In genomic region chr10:11309866-11310265, GRCm38 (mm10) we compare ENCODE assay signal across 23 mouse cellular contexts. TPM values are rescaled to one million over a fixed set of nuclear protein-coding genes. Genes with fewer than 3 reads are reported as not detected.
DNase-seq lines count a peak whose midpoint lies in the region; ATAC-seq and TF ChIP-seq lines count a peak whose summit lies in the region.
"Had no signal": no experiment of that assay in that cellular context is flagged by ENCODE, and none has a peak within 500 bp of the region (broad histone marks: within the 10 kb centered on the region; RNA-seq: fewer than 3 reads in every experiment).

No protein-coding gene starts in this region.

- no peaks in the 10 kb centered on the region for H3K27me3 ChIP-seq in MEL (ENCODE audit: control insufficient read depth in 1 of 2, insufficient read depth in 2 of 2, low read length in 2 of 2)
- H3K27me3 ChIP-seq in hindbrain, embryonic 14.5 days (ENCODE audit: control insufficient read depth, insufficient read depth, low read length), result no peaks in the 10 kb centered on the region
- H3K27me3 ChIP-seq: embryonic facial prominence, embryonic 13.5 days; embryonic facial prominence, embryonic 15.5 days; forebrain, embryonic 12.5 days had no signal

- no peak overlapping the region for H3K27ac ChIP-seq in MEL (ENCODE audit: control insufficient read depth, low read depth, low read length)
- no peak overlapping the region for H3K27ac ChIP-seq in hindbrain, embryonic 14.5 days
- H3K27ac ChIP-seq: embryonic facial prominence, embryonic 13.5 days; embryonic facial prominence, embryonic 15.5 days; forebrain, embryonic 10.5 days; forebrain, embryonic 12.5 days had no signal

- no peaks in the 10 kb centered on the region for H3K9me3 ChIP-seq in MEL (replicated peaks; ENCODE audit: insufficient read depth, low read length)
- H3K9me3 ChIP-seq in hindbrain, embryonic 14.5 days (ENCODE audit: control insufficient read depth, low read length), result no peaks in the 10 kb centered on the region
- H3K9me3 ChIP-seq: embryonic facial prominence, embryonic 13.5 days; embryonic facial prominence, embryonic 15.5 days; forebrain, embryonic 10.5 days; forebrain, embryonic 12.5 days; G1E had no signal

- 82% methylated on average over 1 of the region's 1 CpGs for WGBS in hindbrain, embryonic 14.5 days

- intact Hi-C loops in heart, postnatal 36 days (cut with DNase I), result no loop called here

- no peak overlapping the region for H3K9ac ChIP-seq in MEL (ENCODE audit: control insufficient read depth, low read depth, low read length, poor library complexity, severe bottlenecking)
- H3K9ac ChIP-seq in hindbrain, embryonic 14.5 days, result no peak overlapping the region
- H3K9ac ChIP-seq: embryonic facial prominence, embryonic 13.5 days; embryonic facial prominence, embryonic 15.5 days; forebrain, embryonic 12.5 days had no signal

- no peak for TF ChIP-seq EP300 in MEL (IDR thresholded peaks at IDR 0.05; ENCODE audit: low read depth in 1 of 2, low read length in 2 of 2)

- no peak for TF ChIP-seq RAD21 in MEL (IDR thresholded peaks at IDR 0.05; ENCODE audit: low read depth, low read length)

- H3K36me3 ChIP-seq in MEL (ENCODE audit: control insufficient read depth in 1 of 2, insufficient read depth in 2 of 2, low read length in 2 of 2), result peaks cover 0 to 20% of the 10 kb centered on the region in 2 experiments; a peak in 3 of 4 replicates
- H3K36me3 ChIP-seq in hindbrain, embryonic 14.5 days (replicated peaks; ENCODE audit: control insufficient read depth, insufficient read depth), result no peaks in the 10 kb centered on the region
- H3K36me3 ChIP-seq: embryonic facial prominence, embryonic 13.5 days; embryonic facial prominence, embryonic 15.5 days; forebrain, embryonic 12.5 days had no signal

- no peak for TF ChIP-seq POLR2A in MEL (IDR thresholded peaks at IDR 0.05; ENCODE audit: control insufficient read depth in 1 of 2, insufficient read depth in 1 of 2, low read depth in 1 of 2, low read length in 2 of 2, poor library complexity in 1 of 2)

- H3K4me1 ChIP-seq in MEL (ENCODE audit: control insufficient read depth in 1 of 2, insufficient read depth in 2 of 2, low read length in 2 of 2), result peaks cover 10 to 11% of the 10 kb centered on the region in 2 experiments
- H3K4me1 ChIP-seq in hindbrain, embryonic 14.5 days (replicated peaks; ENCODE audit: control insufficient read depth, insufficient read depth, low read length), result no peaks in the 10 kb centered on the region
- H3K4me1 ChIP-seq: embryonic facial prominence, embryonic 13.5 days; embryonic facial prominence, embryonic 15.5 days; forebrain, embryonic 10.5 days; forebrain, embryonic 12.5 days had no signal

- no peak overlapping the region for H3K4me2 ChIP-seq in hindbrain, embryonic 14.5 days (replicated peaks)
- H3K4me2 ChIP-seq: embryonic facial prominence, embryonic 13.5 days; embryonic facial prominence, embryonic 15.5 days; forebrain, embryonic 12.5 days had no signal

- TF ChIP-seq CTCF in MEL (IDR thresholded peaks at IDR 0.05 in 2 of 3, conservative IDR thresholded peaks at IDR 0.05 in 1 of 3; ENCODE audit: control insufficient read depth in 1 of 3, insufficient read depth in 1 of 3, low read depth in 2 of 3, low read length in 3 of 3, poor library complexity in 1 of 3, severe bottlenecking in 1 of 3), result no peak

- ATAC-seq in hindbrain, embryonic 14.5 days (ENCODE audit: low FRiP score), result no peak
- ATAC-seq: forebrain, embryonic 14.5 days; forebrain, embryonic 16.5 days had no signal

- no peak overlapping the region for H3K4me3 ChIP-seq in MEL (ENCODE audit: control insufficient read depth in 1 of 2, insufficient read depth in 1 of 2, low read depth in 2 of 2, low read length in 2 of 2)
- no peak overlapping the region for H3K4me3 ChIP-seq in hindbrain, embryonic 14.5 days (replicated peaks; ENCODE audit: low read length)
- H3K4me3 ChIP-seq: embryonic facial prominence, embryonic 13.5 days; embryonic facial prominence, embryonic 15.5 days; erythroblast, embryonic 14.5 days; forebrain, embryonic 10.5 days; forebrain, embryonic 12.5 days had no signal

- DNase-seq in heart, adult 11 months, result peak; percentile 66
- no peak for DNase-seq in heart, postnatal 36 days
- peak; percentile 28 for DNase-seq in MEL (ENCODE audit: low read depth, low spot score)
- DNase-seq in hindbrain, embryonic 14.5 days (ENCODE audit: low spot score), result no peak
- DNase-seq in lung, postnatal 10 days, result no peak
- DNase-seq: adrenal gland, adult 2 months; adrenal gland, postnatal 10 days; adrenal gland, postnatal 25 days; cerebellum, adult 11 months; cerebellum, adult 18-20 months; cerebellum, adult 8-10 months; cerebellum, adult 9-11 months; cerebellum, postnatal 14 days; cerebellum, postnatal 36 days; embryo, embryonic 11 days had no signal

- H3K79me2 ChIP-seq in MEL (ENCODE audit: control insufficient read depth, insufficient read depth, low read length, poor library complexity), result 0 out of 2 replicates have a peak, but pooled peaks cover 1% of the 10 kb centered on the region

TF ChIP-seq in MEL, 35 proteins besides CTCF, POLR2A, EP300 and RAD21:
- no peak for TF ChIP-seq USF1 (IDR thresholded peaks at IDR 0.05; ENCODE audit: low read depth, low read length)
- no peak for TF ChIP-seq ELF1 (IDR thresholded peaks at IDR 0.05; ENCODE audit: low read depth, low read length)

RNA-seq across cellular contexts. Expression of gene Fbxo30, which starts 28.7 kb away (rescaled TPM):
- 10 to 100 TPM; 26.1 to 33.5 TPM for total RNA-seq in heart, postnatal 36 days (2021)
- total RNA-seq in MEL (2012; rRNA removed), result 10.1 and 12.2 TPM in 2 replicates
- 10 to 100 TPM in 1 of 2 experiments, not detected in 1; 10.8 TPM for polyA plus RNA-seq in MEL (2012; ENCODE audit: insufficient read depth in 1 of 2, insufficient read length in 2 of 2, low read depth in 1 of 2, low replicate concordance in 2 of 2, missing spikeins in 1 of 2)
- polyA plus RNA-seq in hindbrain, embryonic 14.5 days (2014; fragmentation: Nextera tagmentation; extraction: Ambion mirVana), result 16.3 and 16.7 TPM in 2 replicates

RNA-seq across cellular contexts. Expression of gene Epm2a, which starts 33.3 kb away (rescaled TPM):
- 10 to 100 TPM; 31.7 to 34.6 TPM for total RNA-seq in heart, postnatal 36 days (2021)
- 0.29 and 0.31 TPM in 2 replicates for total RNA-seq in MEL (2012; rRNA removed)
- under 1 TPM in 1 of 2 experiments, not detected in 1; 0.25 TPM for polyA plus RNA-seq in MEL (2012; ENCODE audit: insufficient read depth in 1 of 2, insufficient read length in 2 of 2, low read depth in 1 of 2, low replicate concordance in 2 of 2, missing spikeins in 1 of 2)
- 2.0 and 2.3 TPM in 2 replicates for polyA plus RNA-seq in hindbrain, embryonic 14.5 days (2014; fragmentation: Nextera tagmentation; extraction: Ambion mirVana)
- polyA plus RNA-seq: erythroblast, embryonic 14.5 days had no signal

Comparison
In these comparisons a context has a peak if more than half of its experiments do, and no peak if none do; other contexts are left out.
1. DNase-seq: peak in heart, adult 11 months (single experiment) and MEL (single experiment); none in heart, postnatal 36 days (0 of 2), hindbrain, embryonic 14.5 days (single experiment) and lung, postnatal 10 days (single experiment).
2. RNA of gene Epm2a, which starts 33.3 kb away (total RNA-seq): 31.7 to 34.6 TPM in heart, postnatal 36 days; 0.29 to 0.31 TPM in MEL; every median in the first group is over 10 times any median in the second.